Mouse (Mus musculus) neural tube, embryonic 15.5 days (tissue): Measurements from ENCODE around the gene Tnfsf15. TPM values are rescaled to one million over a fixed set of nuclear protein-coding genes. Genes with fewer than 3 reads are reported as not detected.

Experiments
- ATAC-seq: fragments of 200-750 bp; cut with Nextera tagmentation; 2 replicates; pipeline ENCODE4 v1.8.0; 2017; ENCODE audit warnings: mild to moderate bottlenecking, moderate TSS enrichment, moderate library complexity; ENCODE audit not compliant: low FRiP score
- H3K27ac ChIP-seq: fragments of 300-500 bp; sonication (generic); replicated peaks from 2 replicates; pipeline ENCODE4 v1.5.1; 2015; ENCODE audit warnings: mild to moderate bottlenecking, inconsistent platforms
- H3K27me3 ChIP-seq: fragments of 300-500 bp; sonication (generic); replicated peaks from 2 replicates; pipeline ENCODE4 v1.6.1; 2015; ENCODE audit warnings: inconsistent platforms
- H3K36me3 ChIP-seq: fragments of 300-500 bp; sonication (generic); 2 replicates; pipeline ENCODE4 v1.6.1; 2015; ENCODE audit warnings: inconsistent platforms
- H3K4me1 ChIP-seq: fragments of 300-500 bp; sonication (generic); 2 replicates; pipeline ENCODE4 v1.6.1; 2015; ENCODE audit warnings: inconsistent platforms
- H3K4me2 ChIP-seq: fragments of 300-500 bp; sonication (generic); 2 replicates; pipeline ENCODE4 v1.6.1; 2015; ENCODE audit warnings: inconsistent platforms, mild to moderate bottlenecking, moderate library complexity
- H3K4me3 ChIP-seq: fragments of 300-500 bp; sonication (generic); replicated peaks from 2 replicates; pipeline ENCODE4 v1.5.1; 2015; ENCODE audit warnings: mild to moderate bottlenecking, inconsistent platforms
- H3K9ac ChIP-seq: fragments of 300-500 bp; sonication (generic); replicated peaks from 2 replicates; pipeline ENCODE4 v1.6.1; 2015; ENCODE audit warnings: mild to moderate bottlenecking, inconsistent platforms
- H3K9me3 ChIP-seq: fragments of 300-500 bp; sonication (generic); replicated peaks from 2 replicates; pipeline ENCODE4 v1.6.1; 2016; ENCODE audit warnings: inconsistent platforms
- WGBS: fragments of 180-500 bp; shearing (Covaris S2); methylation state at CpG from one replicate; pipeline ENCODE4 v1.1.7; 2015; ENCODE audit warnings: mixed read lengths; 5-methylcytosine and 5-hydroxymethylcytosine counted together
- polyA plus RNA-seq: library from polyadenylated mRNA; unstranded; fragments of >200 nt; fragmentation: Nextera tagmentation; extraction: Ambion mirVana; gene quantifications from 2 replicates; pipeline ENCODE4 v1.2.1, GENCODE M21; 2015

Gene Tnfsf15
- polyA plus RNA-seq, 1 experiment from 2014 or later = not detected

DNA sequence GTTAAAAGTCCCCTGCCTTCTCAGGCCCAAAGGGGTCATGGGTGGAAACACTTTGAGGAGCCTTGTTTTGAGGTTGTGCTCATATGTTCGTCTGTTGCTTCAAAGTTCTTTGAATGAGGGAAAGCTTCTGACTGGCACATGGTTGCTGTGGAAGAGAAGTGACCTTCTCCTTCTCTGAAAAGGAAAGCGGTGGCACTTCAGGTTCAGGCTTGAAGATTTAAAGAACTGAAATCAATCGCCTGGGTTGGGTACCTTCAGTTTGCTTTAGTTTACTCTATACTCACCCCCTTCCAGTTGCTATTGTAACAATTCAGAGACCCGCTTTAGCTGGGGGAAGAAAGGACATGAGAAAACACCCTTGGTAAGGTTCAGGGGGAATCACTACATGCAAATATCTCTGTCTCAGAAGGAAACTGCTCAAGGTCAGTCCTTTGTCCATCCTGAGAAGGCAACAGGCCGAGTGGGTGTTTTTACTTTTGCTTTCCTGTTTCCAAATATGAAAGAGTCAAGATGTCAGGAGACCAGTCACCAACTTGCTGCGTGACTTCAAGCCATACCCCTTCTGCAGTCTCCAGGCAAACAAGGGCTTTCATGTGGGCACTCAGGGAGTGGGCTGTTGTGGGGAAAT is 12.7 kb upstream of the Tnfsf15 start:
- WGBS = 84% methylated on average over 6 of the region's 6 CpGs
- no peaks in the 10 kb centered on the region for H3K27me3 ChIP-seq

DNA sequence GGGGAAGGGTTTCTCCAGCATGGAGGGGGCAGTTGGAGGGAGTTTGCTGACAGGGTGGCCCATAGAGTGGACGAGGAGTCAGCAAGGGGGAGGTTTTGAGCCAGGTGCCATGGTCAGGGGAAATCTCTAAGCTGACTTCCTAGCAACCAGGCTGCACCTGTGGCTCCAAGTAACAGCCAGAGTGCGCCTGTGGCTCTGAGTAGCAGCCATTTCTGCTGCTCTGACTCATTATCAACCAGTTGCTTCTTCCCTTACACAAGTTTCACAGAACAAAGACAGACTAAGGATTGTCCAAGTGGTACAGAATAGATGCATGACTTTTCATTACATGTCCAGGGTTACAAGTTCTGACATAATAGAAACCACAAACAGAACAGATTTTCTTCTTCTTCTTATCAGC is 11.2 kb upstream of the Tnfsf15 start:
- Histone ChIP-seq H3K4me1 (no peaks in the 10 kb centered on the region), H3K9ac (no peak overlapping the region), H3K27me3 (no peaks in the 10 kb centered on the region), H3K4me2 (no peak overlapping the region), H3K27ac (no peak overlapping the region), H3K9me3 (no peaks in the 10 kb centered on the region), H3K4me3 (no peak overlapping the region), H3K36me3 (no peaks in the 10 kb centered on the region)
- WGBS = 68% methylated on average over 2 of the region's 2 CpGs
- ATAC-seq = no peak

More for the DNA sequence above, 12.7 kb upstream of the Tnfsf15 start:
- no peaks in the 10 kb centered on the region for H3K36me3 ChIP-seq
- no peak for ATAC-seq
- H3K9me3 ChIP-seq = no peaks in the 10 kb centered on the region
- H3K27ac ChIP-seq = no peak overlapping the region
- no peak overlapping the region for H3K4me2 ChIP-seq
- H3K4me3 ChIP-seq = no peak overlapping the region
- H3K4me1 ChIP-seq = no peaks in the 10 kb centered on the region
- no peak overlapping the region for H3K9ac ChIP-seq

DNA sequence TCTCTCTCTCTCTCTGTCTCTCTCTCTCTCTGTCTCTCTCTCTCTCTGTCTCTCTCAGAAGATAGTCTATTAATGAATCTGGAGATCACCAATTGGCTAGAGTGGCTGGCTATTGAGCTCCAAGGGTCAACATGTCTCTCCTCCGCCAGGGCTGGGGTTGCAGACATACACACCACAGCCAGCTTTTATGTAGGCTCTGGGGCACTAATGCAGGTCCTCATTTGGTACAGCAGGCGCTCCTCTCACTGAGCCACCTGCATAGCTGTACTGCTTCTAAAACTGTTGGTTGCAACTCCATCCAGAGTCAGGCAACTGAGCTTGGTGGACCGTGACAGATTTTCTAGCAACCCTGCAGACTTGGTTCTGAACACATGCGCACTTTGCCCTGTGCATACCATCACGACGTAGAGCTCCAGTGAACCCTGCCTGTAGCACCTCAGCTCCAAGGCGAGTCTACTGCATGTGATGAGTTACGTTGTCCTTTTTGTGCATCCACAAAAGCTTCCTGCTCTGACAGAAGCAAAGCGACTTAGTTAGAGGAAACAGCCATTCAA is 9.6 kb upstream of the Tnfsf15 start:
- H3K36me3 ChIP-seq = no peaks in the 10 kb centered on the region
- no peak for ATAC-seq
- H3K4me1 ChIP-seq = no peaks in the 10 kb centered on the region
- no peaks in the 10 kb centered on the region for H3K9me3 ChIP-seq
- WGBS = 65% methylated on average over 9 of the region's 9 CpGs
- H3K4me2 ChIP-seq = no peak overlapping the region
- H3K4me3 ChIP-seq = no peak overlapping the region
- H3K9ac ChIP-seq = no peak overlapping the region
- H3K27ac ChIP-seq = no peak overlapping the region
- no peaks in the 10 kb centered on the region for H3K27me3 ChIP-seq

DNA sequence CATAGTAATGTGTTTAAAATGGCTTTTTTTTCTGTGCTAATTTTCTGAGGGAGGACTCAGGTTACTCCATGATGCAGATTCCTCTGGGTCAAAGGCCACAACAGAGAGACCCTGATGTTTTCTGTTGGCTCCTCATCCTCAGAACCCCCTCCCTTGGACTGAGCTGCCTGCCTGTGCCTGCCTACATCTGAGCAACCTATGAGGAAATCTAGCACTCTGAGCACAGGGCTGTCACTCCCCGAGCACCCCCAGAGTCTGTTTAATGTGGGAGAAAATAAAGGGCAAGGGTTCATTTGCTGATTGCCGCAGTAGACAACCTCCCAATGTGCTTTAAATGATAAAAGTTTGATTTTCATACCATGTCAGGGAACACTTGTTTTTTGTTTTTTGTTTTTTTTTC is 8.9 kb upstream of the Tnfsf15 start:
- Histone ChIP-seq H3K27me3 (no peaks in the 10 kb centered on the region), H3K36me3 (no peaks in the 10 kb centered on the region), H3K4me3 (no peak overlapping the region), H3K27ac (no peak overlapping the region), H3K9ac (no peak overlapping the region), H3K9me3 (no peaks in the 10 kb centered on the region), H3K4me2 (no peak overlapping the region), H3K4me1 (no peaks in the 10 kb centered on the region)
- WGBS = 85% methylated on average over 2 of the region's 2 CpGs
- ATAC-seq = no peak

DNA sequence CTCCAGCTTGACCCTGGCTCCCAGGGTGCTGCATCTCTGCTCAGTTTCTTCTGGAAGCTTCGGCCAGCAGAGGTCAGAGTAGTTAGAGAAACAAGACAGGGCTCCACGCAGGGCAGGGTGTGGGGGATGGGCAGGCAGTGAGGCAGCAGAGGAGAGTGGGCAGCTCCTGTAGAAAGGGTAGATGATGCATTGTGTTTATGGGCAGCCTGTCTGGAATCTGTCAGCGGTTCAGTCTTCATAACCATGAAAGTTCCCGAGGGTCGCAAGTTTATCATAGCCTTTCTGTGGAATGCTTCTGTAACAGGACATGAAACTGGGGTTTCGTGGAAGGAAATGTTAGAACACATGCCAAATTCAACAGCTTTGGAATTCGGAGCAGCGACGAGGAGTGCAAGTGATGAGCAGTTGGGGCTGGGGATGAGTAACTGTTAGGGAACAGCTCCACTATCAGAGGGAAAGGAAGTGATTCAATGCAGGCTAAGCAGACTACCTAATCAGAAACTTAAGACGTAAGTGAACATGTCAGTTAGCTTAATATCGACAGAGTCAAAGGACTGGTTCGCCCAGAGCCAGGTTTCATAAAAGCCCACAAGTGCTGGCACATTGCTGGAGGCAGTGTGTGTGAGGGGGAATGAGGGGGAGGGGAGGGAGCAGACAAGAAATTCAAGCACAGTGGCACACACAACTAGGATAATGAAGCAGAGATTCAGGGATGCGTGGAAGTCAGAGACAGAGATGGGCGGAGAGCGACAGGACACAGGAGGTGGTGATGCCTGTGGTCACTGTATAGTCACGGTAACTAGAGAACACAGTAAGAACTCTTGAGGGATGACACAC is 8.0 kb upstream of the Tnfsf15 start:
- 73% methylated on average over 16 of the region's 16 CpGs for WGBS
- Histone ChIP-seq H3K36me3 (no peaks in the 10 kb centered on the region), H3K9ac (no peak overlapping the region), H3K27me3 (no peaks in the 10 kb centered on the region), H3K4me1 (no peaks in the 10 kb centered on the region), H3K27ac (no peak overlapping the region), H3K4me2 (no peak overlapping the region), H3K9me3 (no peaks in the 10 kb centered on the region), H3K4me3 (no peak overlapping the region)
- no peak for ATAC-seq

DNA sequence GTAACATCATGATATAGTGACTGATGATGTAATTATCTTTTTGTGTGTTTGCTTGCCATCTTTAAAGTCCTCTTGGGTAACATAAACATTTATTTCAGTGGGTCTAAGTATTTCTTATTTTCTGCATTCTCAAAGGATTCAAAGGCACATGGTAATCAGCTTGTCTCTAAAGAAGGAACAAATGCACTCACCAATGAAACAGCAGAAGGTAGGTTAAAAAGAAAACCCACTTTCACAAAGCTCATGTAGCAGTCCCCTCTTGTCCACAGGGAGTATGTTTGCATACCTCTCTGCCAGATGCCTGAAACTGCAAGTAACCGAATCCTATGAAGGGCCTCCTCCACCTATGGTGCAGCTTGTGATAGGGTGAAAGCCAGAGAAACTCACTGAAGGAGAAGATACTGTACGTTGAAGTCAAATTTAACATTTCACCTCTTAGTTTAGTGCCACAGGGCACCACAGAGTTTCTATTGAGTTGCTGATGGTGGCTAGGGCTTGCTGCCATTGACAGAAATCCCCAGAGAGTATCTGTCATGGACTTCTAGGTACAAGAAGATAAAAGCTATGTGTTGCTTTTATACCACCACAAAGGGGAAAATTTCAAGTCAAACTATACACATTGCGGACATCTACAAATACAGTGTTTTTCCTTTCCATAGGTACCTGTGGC is 3.3 kb upstream of the Tnfsf15 start:
- Histone ChIP-seq H3K27me3 (no peaks in the 10 kb centered on the region), H3K9ac (no peak overlapping the region), H3K4me1 (0 out of 2 replicates have a peak, but pooled peaks cover 4% of the 10 kb centered on the region), H3K36me3 (no peaks in the 10 kb centered on the region), H3K4me2 (no peak overlapping the region), H3K27ac (no peak overlapping the region), H3K4me3 (no peak overlapping the region), H3K9me3 (no peaks in the 10 kb centered on the region)
- WGBS = 66% methylated on average over 3 of the region's 3 CpGs
- ATAC-seq = no peak

DNA sequence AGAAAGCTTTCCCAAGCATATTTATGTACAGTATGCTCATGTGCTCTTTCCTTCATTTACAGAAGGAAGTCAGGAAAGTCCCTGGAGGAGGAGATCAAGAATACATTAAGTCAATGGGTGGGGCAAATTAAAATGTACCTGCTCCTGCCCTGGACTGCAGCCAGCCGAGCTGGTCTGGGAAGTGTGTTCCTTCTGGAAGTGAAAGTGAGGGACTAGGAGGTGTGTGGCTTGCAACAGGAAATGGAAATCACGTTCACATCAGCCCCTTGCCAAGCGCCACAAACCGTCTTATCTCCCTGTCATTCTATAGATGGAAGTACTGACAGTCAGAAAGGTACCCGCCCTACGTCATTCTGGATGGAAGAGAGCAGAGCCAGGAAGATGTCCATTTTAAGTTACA is 358 bp upstream of the Tnfsf15 start:
- no peaks in the 10 kb centered on the region for H3K9me3 ChIP-seq
- 80% methylated on average over 6 of the region's 6 CpGs for WGBS
- no peak overlapping the region for H3K27ac ChIP-seq
- 0 out of 2 replicates have a peak, but pooled peaks cover 4% of the 10 kb centered on the region for H3K4me1 ChIP-seq
- no peaks in the 10 kb centered on the region for H3K27me3 ChIP-seq
- ATAC-seq = no peak
- H3K4me2 ChIP-seq = no peak overlapping the region
- H3K9ac ChIP-seq = no peak overlapping the region
- H3K36me3 ChIP-seq = no peaks in the 10 kb centered on the region
- no peak overlapping the region for H3K4me3 ChIP-seq

DNA sequence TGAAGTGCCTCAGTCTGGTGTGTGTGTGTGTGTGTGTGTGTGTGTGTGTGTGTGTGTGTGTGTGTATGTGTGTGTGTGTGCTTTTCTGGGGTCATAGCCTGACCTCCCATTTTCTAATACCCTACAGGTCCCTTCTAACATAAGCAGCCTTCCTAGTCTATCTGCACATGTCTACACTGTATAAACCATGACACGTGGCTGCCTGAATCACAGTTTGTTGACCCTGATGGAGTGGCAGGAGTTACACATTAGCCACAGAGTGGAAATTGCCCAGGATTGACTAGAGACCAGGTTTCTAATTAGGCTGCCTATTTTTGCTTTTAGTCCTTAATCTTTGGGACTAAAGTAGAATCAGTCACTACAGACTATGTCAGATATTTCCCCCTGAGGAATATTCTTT is 1.3 kb downstream of the Tnfsf15 start:
- no peak overlapping the region for H3K4me2 ChIP-seq
- no peaks in the 10 kb centered on the region for H3K36me3 ChIP-seq
- H3K27me3 ChIP-seq = no peaks in the 10 kb centered on the region
- ATAC-seq = no peak
- H3K4me1 ChIP-seq = 0 out of 2 replicates have a peak, but pooled peaks cover 15% of the 10 kb centered on the region
- 68% methylated on average over 1 of the region's 1 CpGs for WGBS
- H3K27ac ChIP-seq = no peak overlapping the region
- H3K9me3 ChIP-seq = no peaks in the 10 kb centered on the region
- no peak overlapping the region for H3K4me3 ChIP-seq
- H3K9ac ChIP-seq = no peak overlapping the region

DNA sequence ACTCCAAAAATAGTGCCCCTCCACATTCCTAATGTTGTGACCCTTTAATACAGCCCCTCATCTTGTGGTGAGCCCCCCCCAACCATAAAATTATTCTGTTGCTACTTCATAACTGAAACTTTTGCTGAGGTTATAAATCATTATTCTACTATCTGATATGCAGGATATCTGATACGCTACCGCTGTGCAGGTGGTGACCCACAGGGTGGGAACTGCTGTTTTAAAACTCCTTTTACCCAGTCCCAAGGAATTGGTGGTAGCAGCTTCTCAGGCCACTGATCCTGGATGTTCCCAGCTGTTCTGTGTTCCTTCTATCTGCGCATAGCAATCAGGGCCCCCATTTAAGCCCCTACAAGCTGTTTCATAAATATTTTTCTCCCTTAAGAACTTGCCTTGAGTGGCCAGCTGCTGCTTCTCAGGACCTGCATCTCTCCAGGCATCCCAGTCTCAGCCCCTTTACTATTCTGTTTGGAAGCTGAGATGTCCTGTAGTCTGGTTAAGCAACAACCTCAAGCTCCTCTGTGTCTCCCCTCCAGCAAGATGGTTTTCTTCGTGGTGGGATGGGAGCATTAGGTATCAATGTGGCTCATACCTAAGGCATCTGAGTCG is 2.0 kb downstream of the Tnfsf15 start:
- Histone ChIP-seq H3K4me1 (0 out of 2 replicates have a peak, but pooled peaks cover 16% of the 10 kb centered on the region), H3K4me2 (no peak overlapping the region), H3K4me3 (no peak overlapping the region), H3K27me3 (no peaks in the 10 kb centered on the region), H3K27ac (no peak overlapping the region), H3K9ac (no peak overlapping the region), H3K9me3 (no peaks in the 10 kb centered on the region), H3K36me3 (no peaks in the 10 kb centered on the region)
- WGBS = 88% methylated on average over 5 of the region's 5 CpGs
- no peak for ATAC-seq

DNA sequence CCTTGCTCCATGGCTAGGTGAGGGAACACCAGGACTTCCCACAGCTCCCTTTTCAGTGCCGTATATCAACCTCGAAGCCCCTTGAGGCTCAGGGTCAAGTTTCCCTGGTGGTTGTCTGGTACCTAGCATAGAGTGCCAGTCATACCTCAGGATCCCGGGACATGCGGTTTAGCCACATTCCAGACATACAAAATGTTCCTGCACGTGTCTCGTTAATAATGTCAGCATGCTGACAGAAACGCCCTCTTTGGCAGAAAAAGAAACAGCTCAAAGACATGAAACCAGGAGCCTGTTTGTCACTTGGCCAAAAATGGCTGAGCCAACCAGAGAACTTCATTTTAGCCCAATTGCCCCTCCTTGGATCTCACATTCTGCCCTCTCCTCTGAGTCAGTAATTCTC is 2.8 kb downstream of the Tnfsf15 start:
- Histone ChIP-seq H3K36me3 (no peaks in the 10 kb centered on the region), H3K4me3 (no peak overlapping the region), H3K4me1 (0 out of 2 replicates have a peak, but pooled peaks cover 16% of the 10 kb centered on the region), H3K9me3 (no peaks in the 10 kb centered on the region), H3K27ac (no peak overlapping the region), H3K27me3 (no peaks in the 10 kb centered on the region), H3K9ac (no peak overlapping the region), H3K4me2 (no peak overlapping the region)
- no peak for ATAC-seq
- WGBS = 77% methylated on average over 7 of the region's 7 CpGs

DNA sequence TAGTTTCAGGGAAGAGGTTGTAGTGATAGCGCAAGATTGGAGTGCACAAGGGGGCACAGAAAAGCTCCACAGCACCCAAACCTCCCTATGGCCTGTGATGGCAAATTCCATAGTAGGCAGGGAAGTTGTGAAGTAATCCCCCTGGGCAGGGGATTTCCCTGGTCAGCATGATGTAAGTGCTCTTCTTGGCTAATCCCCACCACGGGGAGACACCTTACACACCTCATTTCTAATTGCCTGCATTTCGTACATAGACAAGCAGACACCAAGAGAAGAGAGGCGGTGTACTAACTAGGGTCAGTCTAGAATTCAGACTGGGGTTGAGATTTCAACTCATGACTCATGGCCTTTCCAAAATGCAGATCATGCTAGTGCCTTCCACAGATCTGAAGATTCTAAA is 4.2 kb downstream of the Tnfsf15 start:
- Histone ChIP-seq H3K27me3 (no peaks in the 10 kb centered on the region), H3K36me3 (no peaks in the 10 kb centered on the region)

More for the DNA sequence above, 4.2 kb downstream of the Tnfsf15 start:
- no peak overlapping the region for H3K27ac ChIP-seq
- WGBS = 94% methylated on average over 4 of the region's 4 CpGs
- H3K4me3 ChIP-seq = no peak overlapping the region
- H3K4me2 ChIP-seq = no peak overlapping the region
- H3K9me3 ChIP-seq = no peaks in the 10 kb centered on the region
- H3K9ac ChIP-seq = no peak overlapping the region
- ATAC-seq = no peak
- H3K4me1 ChIP-seq = 0 out of 2 replicates have a peak, but pooled peaks cover 16% of the 10 kb centered on the region
